Mouse (Mus musculus) heart, adult 2 months (tissue): ENCODE data around the gene Fam189a1.

Experiments used
- CTCF ChIP-seq: fragments of 200-600 bp; IDR thresholded peaks from 2 replicates; pipeline ENCODE4 v1.8.1; 2022; ENCODE audit warnings: antibody characterized with exemption, mild to moderate bottlenecking, moderate library complexity
- EP300 ChIP-seq: fragments of 200-500 bp; IDR thresholded peaks from 2 replicates; pipeline ENCODE4 v1.6.1; 2011; ENCODE audit warnings: low read depth, low read length, control low read depth; ENCODE audit not compliant: insufficient read depth
- POLR2A ChIP-seq: fragments of 200-500 bp; IDR thresholded peaks from 2 replicates; pipeline ENCODE4 v1.6.1; 2011; ENCODE audit warnings: mild to moderate bottlenecking, low read depth, low read length, control low read depth; ENCODE audit not compliant: insufficient read depth

- TF ChIP-seq EP300 (no peak), CTCF (no peak), POLR2A (no peak)
Measured at GRCm38 (mm10) chr7:65206021-65206420, 49.7 kb upstream of the Fam189a1 start.
